Mouse (Mus musculus) spleen, adult 12 weeks (tissue): ENCODE data around the gene Arhgap35.
A peak's percentile ranks its signal among the peaks of the same experiment; 100 is the strongest.

Source experiments
- DNase-seq: peaks from one replicate; pipeline ENCODE4 v3.0.0; 2022; ENCODE audit warnings: low spot score

The Arhgap35 gene

GRCm38 (mm10) chr7:16465568-16465967, 149.2 kb downstream of the Arhgap35 start:
- DNase-seq: no peak

DNA sequence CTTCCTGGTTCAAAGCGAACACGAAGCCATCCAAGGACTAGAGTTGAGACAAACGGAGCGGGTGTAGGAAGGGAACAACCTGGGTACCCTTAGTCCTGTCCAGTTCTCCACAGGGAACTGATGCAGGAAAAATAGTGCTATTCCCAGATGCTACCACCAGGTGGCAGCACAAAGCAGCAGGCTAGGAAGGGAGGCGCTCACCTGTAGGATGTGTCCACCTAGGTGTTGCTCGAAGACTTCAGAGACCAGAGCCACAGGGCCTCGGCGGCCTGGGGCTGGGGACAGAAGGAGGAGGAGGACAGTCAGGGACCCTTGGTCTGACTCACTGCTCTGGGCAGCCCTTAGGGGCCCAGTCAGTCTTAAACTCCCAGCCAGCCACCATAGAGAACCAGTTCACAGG, 149.6 kb downstream of the Arhgap35 start:
- DNase-seq: peak; percentile 64

GRCm38 (mm10) chr7:16463214-16463613, 151.6 kb downstream of the Arhgap35 start:
- peak; percentile 72 for DNase-seq

GRCm38 (mm10) chr7:16461705-16462104, 153.1 kb downstream of the Arhgap35 start:
- DNase-seq: no peak

GRCm38 (mm10) chr7:16461151-16461550, 153.6 kb downstream of the Arhgap35 start:
- no peak for DNase-seq

- DNase-seq: no peak
Observed at GRCm38 (mm10) chr7:16460566-16460965, 154.2 kb downstream of the Arhgap35 start.

DNA sequence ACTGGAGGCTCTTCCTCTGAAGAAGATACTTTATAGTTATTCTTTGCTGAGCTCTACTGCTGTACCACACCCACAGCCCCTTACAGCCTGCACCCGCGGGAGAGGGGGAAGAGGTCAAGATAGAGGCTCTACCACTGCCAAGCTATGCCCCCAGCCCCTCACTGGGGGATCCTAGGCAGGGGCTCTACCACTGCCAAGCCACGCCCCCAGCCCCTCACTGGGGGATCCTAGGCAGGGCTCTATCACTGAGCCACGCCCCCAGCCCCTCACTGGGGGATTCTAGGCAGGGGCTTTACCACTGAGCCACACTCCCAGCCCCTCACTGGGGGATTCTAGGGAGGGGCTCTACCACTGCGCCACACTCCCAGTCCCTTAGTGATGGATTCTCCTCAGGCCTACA, 158.5 kb downstream of the Arhgap35 start:
- DNase-seq: no peak

DNA sequence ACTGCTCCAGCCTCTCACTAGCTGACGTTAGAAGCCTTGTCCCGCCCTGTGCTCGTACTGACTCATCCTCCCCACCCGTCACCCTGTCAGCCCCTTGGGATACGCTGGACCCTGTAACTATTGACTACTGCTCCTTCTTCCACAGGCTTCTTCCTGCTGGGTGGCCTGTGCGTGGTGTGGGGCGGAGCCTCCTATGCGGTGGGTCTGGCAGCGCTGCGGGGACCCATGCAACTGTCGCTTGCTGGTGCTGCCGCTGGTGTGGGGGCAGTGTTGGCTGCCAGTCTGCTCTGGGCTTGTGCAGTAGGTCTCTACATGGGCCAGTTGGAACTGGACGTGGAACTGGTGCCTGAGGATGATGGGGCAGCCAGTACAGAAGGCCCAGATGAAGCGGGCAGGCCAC, 159.8 kb downstream of the Arhgap35 start:
- DNase-seq: no peak

GRCm38 (mm10) chr7:16453118-16453711, 161.6 kb downstream of the Arhgap35 start:
- DNase-seq: no peak

DNA sequence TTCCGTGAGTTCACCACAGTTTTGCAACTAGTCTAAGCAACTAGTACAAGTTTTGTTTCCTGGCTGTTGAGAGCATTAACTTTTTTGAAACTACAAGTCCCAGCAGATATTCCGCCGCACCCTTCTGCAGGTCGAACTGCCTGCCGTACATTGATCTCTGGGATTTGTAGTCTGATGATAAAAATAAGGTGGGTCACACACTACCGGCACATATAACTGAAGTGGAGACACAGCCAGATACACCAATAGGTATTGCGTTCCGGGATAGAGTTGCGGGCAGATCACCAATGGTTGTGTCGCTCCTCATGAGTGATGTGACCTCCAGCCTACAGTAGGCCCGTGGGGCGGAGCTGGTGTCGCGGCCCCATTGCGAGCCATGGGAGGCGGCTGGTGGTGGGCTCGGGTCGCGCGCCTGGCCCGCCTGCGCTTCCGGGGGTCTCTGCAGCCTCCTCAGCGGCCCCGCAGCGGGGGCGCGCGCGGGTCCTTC, 162.2 kb downstream of the Arhgap35 start, which contains the start of gene Tmem160:
TSS of gene Tmem160 (plus strand) at position 193 of the 487 bp plus-strand sequence.
- peak; percentile 69 for DNase-seq

GRCm38 (mm10) chr7:16451656-16452055, 163.1 kb downstream of the Arhgap35 start:
- no peak for DNase-seq
